Mouse (Mus musculus): ENCODE data around the gene S1pr1. TPM values are rescaled to one million over a fixed set of nuclear protein-coding genes. Genes with fewer than 3 reads are reported as not detected.

Gene S1pr1
- polyA plus RNA-seq, 1 experiment from 2014 or later, result 88.9 TPM

DNA sequence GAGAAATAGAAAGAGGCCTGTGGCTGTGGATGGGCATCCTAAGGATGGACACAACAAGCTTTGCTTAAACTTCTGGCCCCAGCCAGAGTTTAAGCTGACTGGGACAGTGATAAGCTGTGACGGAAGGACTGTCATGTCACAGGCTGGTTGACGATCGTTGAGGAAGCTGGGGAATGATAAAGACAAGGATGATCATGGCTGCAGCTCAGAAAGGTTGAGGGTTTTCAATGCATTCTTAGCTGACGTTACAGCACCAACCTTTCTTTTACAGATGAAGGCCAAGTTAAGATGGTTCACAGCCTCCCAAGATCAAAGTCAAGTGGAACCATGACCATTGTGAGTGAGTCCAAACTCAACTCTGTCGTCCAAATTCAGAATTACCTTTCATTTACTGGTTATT is 40.2 kb downstream of the S1pr1 start:
- H3K27me3 ChIP-seq (ENCODE audit: control insufficient read depth, insufficient read depth, low read length), result no peaks in the 10 kb centered on the region
- no peak overlapping the region for H3K9ac ChIP-seq (ENCODE audit: low read length)
- no peak overlapping the region for H3K27ac ChIP-seq (ENCODE audit: low read length)
- no peak for ATAC-seq (replicated peaks; ENCODE audit: extremely low read depth, insufficient read depth, low FRiP score)
- H3K4me1 ChIP-seq (ENCODE audit: control insufficient read depth, insufficient read depth, low read length), result peaks cover 7% of the 10 kb centered on the region; the same call in 1 of the 2 replicates
- no peaks in the 10 kb centered on the region for H3K9me3 ChIP-seq (replicated peaks; ENCODE audit: control insufficient read depth, low read length)
- H3K4me3 ChIP-seq (ENCODE audit: low read length), result no peak overlapping the region
- no peak overlapping the region for H3K4me2 ChIP-seq (ENCODE audit: low read depth, low read length)
- 67% methylated on average over 5 of the region's 5 CpGs for WGBS
- no peaks in the 10 kb centered on the region for H3K36me3 ChIP-seq (ENCODE audit: control insufficient read depth, insufficient read depth)

DNA sequence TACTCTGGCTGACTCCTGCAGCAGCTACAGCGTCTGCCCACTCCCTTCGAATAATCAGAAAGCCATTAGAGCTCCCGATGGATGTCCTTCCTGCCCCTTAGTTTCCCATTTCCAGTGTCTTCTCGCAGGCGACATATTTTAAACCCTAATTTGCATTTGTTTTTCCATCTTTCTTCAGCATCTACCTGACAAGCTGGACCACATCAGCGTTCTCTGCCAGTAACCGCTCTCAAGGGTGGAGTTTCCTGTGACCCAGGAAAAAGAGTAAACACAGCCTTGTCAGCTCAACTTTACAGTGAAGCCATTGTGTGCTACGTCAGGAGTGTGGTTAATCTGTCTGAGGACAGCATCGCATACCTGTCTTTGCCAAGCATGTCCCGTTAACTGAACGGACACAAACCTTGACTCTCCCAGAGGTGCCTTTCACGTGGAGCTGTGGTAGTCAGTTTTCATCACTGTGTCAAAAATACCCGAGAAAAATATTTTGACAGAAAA is 41.2 kb downstream of the S1pr1 start:
- no peaks in the 10 kb centered on the region for H3K9me3 ChIP-seq (replicated peaks; ENCODE audit: control insufficient read depth, low read length)
- WGBS, result 42% methylated on average over 13 of the region's 13 CpGs
- H3K9ac ChIP-seq (ENCODE audit: low read length), result no peak overlapping the region
- no peak overlapping the region for H3K4me3 ChIP-seq (ENCODE audit: low read length)
- peak; percentile 52; the same call in 1 of the 2 replicates for ATAC-seq (replicated peaks; ENCODE audit: extremely low read depth, insufficient read depth, low FRiP score)
- H3K36me3 ChIP-seq (ENCODE audit: control insufficient read depth, insufficient read depth), result no peaks in the 10 kb centered on the region
- H3K27ac ChIP-seq (ENCODE audit: low read length), result no peak overlapping the region
- H3K4me2 ChIP-seq (ENCODE audit: low read depth, low read length), result peak overlapping the region; percentile 34; the same call in 1 of the 2 replicates
- peaks cover 7% of the 10 kb centered on the region; the same call in 1 of the 2 replicates for H3K4me1 ChIP-seq (ENCODE audit: control insufficient read depth, insufficient read depth, low read length)
- no peaks in the 10 kb centered on the region for H3K27me3 ChIP-seq (ENCODE audit: control insufficient read depth, insufficient read depth, low read length)

DNA sequence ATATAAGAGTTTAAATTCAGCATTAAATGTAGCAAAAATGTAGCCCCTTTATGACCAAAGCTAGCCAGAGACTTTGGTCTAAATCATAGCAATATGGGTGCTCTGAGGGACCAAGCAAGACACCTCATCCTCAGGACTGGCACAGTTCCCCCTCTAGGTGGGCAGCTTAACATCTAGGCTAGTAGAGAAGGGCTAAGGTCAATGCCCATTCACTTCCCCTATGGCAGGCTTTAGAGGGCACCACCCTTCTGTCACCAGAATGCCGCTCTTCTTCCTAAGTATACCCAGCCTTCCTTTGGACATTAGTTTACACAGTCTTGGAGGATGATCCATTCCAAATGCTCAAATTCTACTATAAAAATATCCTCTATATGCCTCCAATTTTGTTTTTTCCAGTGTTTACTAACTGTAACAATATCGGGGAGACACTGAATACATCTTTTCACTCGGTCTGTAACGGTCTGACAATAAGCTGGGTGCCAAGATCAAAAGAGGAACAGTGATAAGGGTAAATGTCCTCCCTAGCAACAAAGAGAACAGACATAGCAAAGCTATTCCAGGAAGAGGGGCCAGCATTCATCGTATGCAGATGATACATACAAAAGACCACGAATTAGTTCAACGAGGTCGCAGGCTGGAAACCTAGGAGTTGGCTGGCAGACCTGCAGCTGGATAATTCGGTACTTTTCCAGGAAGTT is 41.8 kb downstream of the S1pr1 start:
- H3K9ac ChIP-seq (ENCODE audit: low read length), result no peak overlapping the region
- peak; percentile 37; the same call in 1 of the 2 replicates for ATAC-seq (replicated peaks; ENCODE audit: extremely low read depth, insufficient read depth, low FRiP score)
- 26% methylated on average over 9 of the region's 9 CpGs for WGBS

DNA sequence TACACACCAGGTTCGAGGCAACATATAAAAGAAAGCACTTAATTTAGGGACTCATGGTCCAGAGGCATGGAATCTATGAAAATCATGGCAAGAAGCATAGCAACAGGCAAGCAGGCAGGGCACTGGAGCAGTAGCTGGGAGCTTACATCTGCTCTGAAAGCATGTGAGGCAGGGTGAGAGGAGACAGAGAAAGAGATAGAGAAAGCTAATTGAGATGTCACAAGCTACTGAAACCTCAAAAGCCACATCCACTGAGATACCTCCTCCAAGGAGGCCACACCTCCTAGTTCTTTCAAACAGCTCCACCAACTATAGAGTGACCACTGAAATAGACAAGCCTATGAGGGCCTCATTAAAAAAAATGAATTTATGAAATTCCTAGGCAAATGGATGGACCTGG is 45.6 kb downstream of the S1pr1 start:
- Histone ChIP-seq H3K9me3 (replicated peaks; ENCODE audit: control insufficient read depth, low read length) (no peaks in the 10 kb centered on the region), H3K4me1 (ENCODE audit: control insufficient read depth, insufficient read depth, low read length) (peaks cover 7% of the 10 kb centered on the region; the same call in 1 of the 2 replicates), H3K36me3 (ENCODE audit: control insufficient read depth, insufficient read depth) (no peaks in the 10 kb centered on the region), H3K9ac (ENCODE audit: low read length) (no peak overlapping the region), H3K27ac (ENCODE audit: low read length) (no peak overlapping the region), H3K4me2 (ENCODE audit: low read depth, low read length) (no peak overlapping the region), H3K27me3 (ENCODE audit: control insufficient read depth, insufficient read depth, low read length) (no peaks in the 10 kb centered on the region), H3K4me3 (ENCODE audit: low read length) (no peak overlapping the region)
- no peak for ATAC-seq (replicated peaks; ENCODE audit: extremely low read depth, insufficient read depth, low FRiP score)
- WGBS, result 73% methylated on average over 1 of the region's 1 CpGs

More for the DNA sequence above, 41.8 kb downstream of the S1pr1 start:
- no peaks in the 10 kb centered on the region for H3K9me3 ChIP-seq (replicated peaks; ENCODE audit: control insufficient read depth, low read length)
- peak overlapping the region; percentile 34; the same call in 1 of the 2 replicates for H3K4me2 ChIP-seq (ENCODE audit: low read depth, low read length)
- H3K4me1 ChIP-seq (ENCODE audit: control insufficient read depth, insufficient read depth, low read length), result peaks cover 7% of the 10 kb centered on the region; the same call in 1 of the 2 replicates
- H3K36me3 ChIP-seq (ENCODE audit: control insufficient read depth, insufficient read depth), result no peaks in the 10 kb centered on the region
- no peaks in the 10 kb centered on the region for H3K27me3 ChIP-seq (ENCODE audit: control insufficient read depth, insufficient read depth, low read length)
- no peak overlapping the region for H3K4me3 ChIP-seq (ENCODE audit: low read length)
- no peak overlapping the region for H3K27ac ChIP-seq (ENCODE audit: low read length)

DNA sequence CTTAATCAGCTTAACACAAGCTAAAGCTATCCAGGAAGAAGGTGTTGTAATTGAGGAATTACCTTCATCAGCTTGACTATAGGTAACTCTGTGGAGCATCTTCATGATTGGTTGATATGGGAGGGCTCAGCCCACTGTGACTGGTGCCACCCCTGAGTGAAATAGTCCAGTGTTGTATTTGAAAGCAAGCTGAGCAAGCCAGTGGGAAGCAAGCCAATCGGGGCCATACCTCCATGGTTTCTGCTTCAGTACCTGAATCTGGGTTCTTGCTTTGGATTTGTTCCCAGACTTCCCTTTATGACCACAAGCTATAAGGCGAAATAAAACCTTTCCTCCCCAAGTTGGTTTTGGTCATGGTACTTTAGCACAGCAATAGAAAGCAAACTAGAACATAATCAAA is 47.7 kb downstream of the S1pr1 start:
- Histone ChIP-seq H3K36me3 (ENCODE audit: control insufficient read depth, insufficient read depth) (no peaks in the 10 kb centered on the region), H3K9me3 (replicated peaks; ENCODE audit: control insufficient read depth, low read length) (no peaks in the 10 kb centered on the region), H3K9ac (ENCODE audit: low read length) (no peak overlapping the region), H3K4me1 (ENCODE audit: control insufficient read depth, insufficient read depth, low read length) (no peaks in the 10 kb centered on the region), H3K4me2 (ENCODE audit: low read depth, low read length) (no peak overlapping the region), H3K4me3 (ENCODE audit: low read length) (no peak overlapping the region), H3K27ac (ENCODE audit: low read length) (no peak overlapping the region), H3K27me3 (ENCODE audit: control insufficient read depth, insufficient read depth, low read length) (no peaks in the 10 kb centered on the region)
- WGBS, result 76% methylated on average over 2 of the region's 2 CpGs
- no peak for ATAC-seq (replicated peaks; ENCODE audit: extremely low read depth, insufficient read depth, low FRiP score)

DNA sequence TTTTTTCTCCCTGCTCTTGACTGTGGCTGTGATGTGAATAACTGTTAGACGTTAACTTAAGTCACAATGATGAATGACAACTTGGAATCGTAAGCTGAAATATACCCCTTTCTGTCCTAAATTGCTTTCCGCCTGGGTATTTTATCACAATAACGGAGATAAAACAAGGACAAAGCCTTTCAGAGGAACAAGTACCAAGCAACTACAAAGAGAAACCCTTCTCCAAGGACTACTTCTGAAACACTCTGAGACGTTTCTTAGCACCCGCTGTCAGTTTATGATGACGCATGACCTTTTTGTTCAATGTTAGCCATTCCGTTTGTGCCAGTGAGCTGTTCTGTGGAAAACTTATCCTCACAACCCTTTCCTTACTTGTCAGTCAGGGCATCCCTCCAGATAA is 48.3 kb downstream of the S1pr1 start:
- Histone ChIP-seq H3K4me2 (ENCODE audit: low read depth, low read length) (no peak overlapping the region), H3K4me1 (ENCODE audit: control insufficient read depth, insufficient read depth, low read length) (no peaks in the 10 kb centered on the region), H3K27ac (ENCODE audit: low read length) (no peak overlapping the region), H3K9me3 (replicated peaks; ENCODE audit: control insufficient read depth, low read length) (no peaks in the 10 kb centered on the region), H3K36me3 (ENCODE audit: control insufficient read depth, insufficient read depth) (no peaks in the 10 kb centered on the region), H3K27me3 (ENCODE audit: control insufficient read depth, insufficient read depth, low read length) (no peaks in the 10 kb centered on the region), H3K4me3 (ENCODE audit: low read length) (no peak overlapping the region), H3K9ac (ENCODE audit: low read length) (no peak overlapping the region)
- 54% methylated on average over 8 of the region's 8 CpGs for WGBS
- ATAC-seq (replicated peaks; ENCODE audit: extremely low read depth, insufficient read depth, low FRiP score), result no peak

DNA sequence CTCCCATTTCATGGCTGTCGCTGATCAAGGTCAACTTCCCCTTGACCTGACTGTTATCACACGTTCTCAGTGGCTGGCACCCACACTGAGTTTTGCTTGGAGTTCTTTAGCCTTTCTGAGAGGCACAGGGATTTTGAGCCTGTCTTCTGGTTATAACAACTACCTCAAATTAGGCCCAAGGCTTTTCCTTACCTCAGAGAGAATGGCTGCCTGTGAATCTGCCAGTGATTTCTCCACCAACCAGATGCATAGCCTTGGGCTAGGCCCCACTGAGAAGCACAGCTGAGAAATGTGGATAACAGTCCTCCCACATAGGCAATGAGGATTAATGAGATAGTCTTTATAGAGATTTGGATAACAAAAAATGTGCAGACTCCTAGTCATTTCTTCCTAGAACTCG is 50.4 kb downstream of the S1pr1 start:
- H3K4me3 ChIP-seq (ENCODE audit: low read length), result no peak overlapping the region
- no peak for ATAC-seq (replicated peaks; ENCODE audit: extremely low read depth, insufficient read depth, low FRiP score)
- no peak overlapping the region for H3K27ac ChIP-seq (ENCODE audit: low read length)
- H3K27me3 ChIP-seq (ENCODE audit: control insufficient read depth, insufficient read depth, low read length), result no peaks in the 10 kb centered on the region
- H3K9me3 ChIP-seq (replicated peaks; ENCODE audit: control insufficient read depth, low read length), result no peaks in the 10 kb centered on the region
- WGBS, result 42% methylated on average over 3 of the region's 3 CpGs
- H3K4me2 ChIP-seq (ENCODE audit: low read depth, low read length), result no peak overlapping the region
- no peak overlapping the region for H3K9ac ChIP-seq (ENCODE audit: low read length)
- H3K36me3 ChIP-seq (ENCODE audit: control insufficient read depth, insufficient read depth), result no peaks in the 10 kb centered on the region
- no peaks in the 10 kb centered on the region for H3K4me1 ChIP-seq (ENCODE audit: control insufficient read depth, insufficient read depth, low read length)

DNA sequence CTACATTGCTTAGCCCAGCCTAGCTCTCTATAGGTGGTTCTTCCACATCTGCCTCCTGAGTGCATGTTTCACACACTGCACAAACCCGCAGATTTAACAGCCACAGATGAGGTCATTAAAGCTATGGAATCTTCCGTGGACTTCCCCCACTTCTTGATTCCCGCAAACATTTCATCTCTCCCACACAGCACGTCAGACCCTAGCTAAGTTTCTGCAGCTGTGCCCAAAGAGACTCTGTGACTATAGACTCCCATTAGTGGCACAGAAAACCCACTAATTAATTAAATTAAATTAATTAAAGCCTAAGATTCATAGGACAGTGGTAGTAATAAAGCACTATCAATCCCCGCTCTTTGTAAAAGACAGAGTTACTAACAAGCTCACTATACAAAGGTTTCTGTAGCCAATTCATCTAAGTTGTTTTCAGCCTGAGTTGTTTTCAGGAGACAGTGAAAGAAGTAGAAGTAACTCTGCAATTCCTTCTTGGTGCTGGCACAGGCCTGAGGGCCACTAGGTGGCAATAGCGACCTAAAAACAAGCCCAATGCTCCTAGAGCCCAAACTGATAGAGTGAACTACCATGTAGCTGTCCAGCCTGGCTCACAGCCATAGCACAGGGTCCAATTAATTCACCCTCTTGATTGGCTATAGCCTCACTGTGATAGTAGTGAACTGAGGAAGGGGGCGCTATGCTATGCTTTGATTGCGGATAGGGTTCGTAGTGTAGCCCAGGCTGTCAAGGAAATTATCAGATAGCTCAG is 54.0 kb downstream of the S1pr1 start:
- no peaks in the 10 kb centered on the region for H3K36me3 ChIP-seq (ENCODE audit: control insufficient read depth, insufficient read depth)
- H3K27ac ChIP-seq (ENCODE audit: low read length), result no peak overlapping the region
- H3K4me3 ChIP-seq (ENCODE audit: low read length), result no peak overlapping the region
- H3K4me1 ChIP-seq (ENCODE audit: control insufficient read depth, insufficient read depth, low read length), result no peaks in the 10 kb centered on the region
- peak; percentile 69; the same call in 1 of the 2 replicates for ATAC-seq (replicated peaks; ENCODE audit: extremely low read depth, insufficient read depth, low FRiP score)
- H3K9me3 ChIP-seq (replicated peaks; ENCODE audit: control insufficient read depth, low read length), result no peaks in the 10 kb centered on the region
- 46% methylated on average over 9 of the region's 9 CpGs for WGBS
- H3K9ac ChIP-seq (ENCODE audit: low read length), result no peak overlapping the region
- H3K27me3 ChIP-seq (ENCODE audit: control insufficient read depth, insufficient read depth, low read length), result no peaks in the 10 kb centered on the region
- no peak overlapping the region for H3K4me2 ChIP-seq (ENCODE audit: low read depth, low read length)

All from heart, embryonic 16.5 days (tissue).